Mouse (Mus musculus): ENCODE measurements at regions not wholly inside any gene's neighbourhood (a gene's known extent, or its start where the extent isn't known, plus 50 kb on each side); places are given as distances from the start of the nearest gene placed in this dataset.

DNA sequence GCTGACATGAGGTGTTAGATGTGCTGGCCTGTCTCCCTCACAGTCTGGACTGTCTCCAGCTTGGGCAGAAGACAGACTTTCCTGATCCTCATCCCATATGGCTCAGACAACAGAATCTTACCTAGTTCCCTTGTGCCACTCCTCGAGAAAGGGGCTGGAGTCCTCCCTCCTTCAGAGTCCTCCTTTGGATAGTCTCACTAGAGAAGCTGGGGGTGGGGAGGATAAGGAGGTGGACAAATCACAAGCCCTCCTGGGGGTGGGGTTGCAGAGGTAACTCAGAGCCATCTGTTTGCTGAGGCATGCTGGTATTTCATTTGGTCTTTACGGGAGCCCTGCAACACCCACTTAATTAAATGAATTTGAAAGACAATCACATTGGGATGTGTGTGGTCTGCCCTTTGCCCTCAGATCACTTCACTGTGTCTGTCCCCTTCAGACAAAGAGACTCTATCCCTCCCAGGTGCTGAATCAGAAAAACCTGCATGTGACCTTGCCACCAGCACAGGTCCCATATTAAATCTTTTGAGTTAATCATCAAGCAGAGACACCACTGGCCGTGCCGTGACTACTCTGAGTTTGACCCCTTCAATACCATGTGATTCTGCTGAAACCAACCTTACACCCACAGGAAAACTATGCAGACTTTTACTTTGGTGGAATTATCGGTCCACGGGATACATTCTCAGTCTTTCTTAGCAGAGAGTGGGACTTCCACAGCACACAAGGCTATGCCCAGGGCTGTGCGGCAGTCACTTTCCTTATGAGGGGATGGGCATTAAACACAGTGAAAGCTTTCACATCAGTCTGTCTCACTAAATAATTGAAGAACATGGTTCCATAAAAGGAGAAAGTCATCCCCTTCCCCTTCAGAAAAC lies 57.7 kb upstream of the Gm11983 start:
- no peaks in the 10 kb centered on the region for H3K4me1 ChIP-seq (ENCODE audit: control insufficient read depth, insufficient read depth)
- H3K9ac ChIP-seq (replicated peaks; ENCODE audit: low read depth, low read length) = no peak overlapping the region
- H3K27ac ChIP-seq (ENCODE audit: low read depth) = no peak overlapping the region
- 60% methylated on average over 7 of the region's 7 CpGs for WGBS
- no peaks in the 10 kb centered on the region for H3K36me3 ChIP-seq (replicated peaks; ENCODE audit: control insufficient read depth, insufficient read depth, low read length)
- DNase-seq (ENCODE audit: low spot score) (no peak), ATAC-seq (ENCODE audit: insufficient read depth, low read depth) (no peak)
- no peaks in the 10 kb centered on the region for H3K9me3 ChIP-seq (replicated peaks; ENCODE audit: control insufficient read depth, low read length)
- H3K4me3 ChIP-seq (ENCODE audit: low read depth, low read length) = no peak overlapping the region
- no peaks in the 10 kb centered on the region for H3K27me3 ChIP-seq (ENCODE audit: control insufficient read depth, insufficient read depth, low read length)
- no peak overlapping the region for H3K4me2 ChIP-seq (ENCODE audit: low read depth, low read length)
- no peak for TF ChIP-seq EP300 (IDR thresholded peaks at IDR 0.05; ENCODE audit: low read depth)
- TF ChIP-seq CTCF (IDR thresholded peaks at IDR 0.05; ENCODE audit: low read depth) = no peak

DNA sequence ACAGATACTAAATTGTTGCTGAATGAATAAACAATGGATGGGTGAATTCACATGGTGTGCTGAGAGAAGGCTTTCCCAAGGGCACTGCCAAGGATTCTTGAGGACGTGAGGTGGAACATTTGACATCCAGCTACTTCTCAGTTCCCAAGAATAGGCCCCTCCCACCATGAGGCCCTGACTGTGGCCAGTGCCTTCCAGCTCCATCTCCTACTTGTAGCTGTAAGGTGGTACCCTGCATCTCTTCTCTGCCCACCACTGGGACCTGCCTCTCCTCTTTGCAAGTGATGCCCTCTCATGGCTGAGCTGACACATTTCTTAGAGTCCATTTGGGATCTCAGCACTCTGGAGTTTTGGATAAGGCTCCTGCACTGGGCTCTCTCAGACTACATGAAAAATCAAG lies 56.3 kb upstream of the Gm11983 start:
- ATAC-seq (ENCODE audit: insufficient read depth, low read depth) (no peak), DNase-seq (ENCODE audit: low spot score) (no peak)
- H3K27me3 ChIP-seq (ENCODE audit: control insufficient read depth, insufficient read depth, low read length) = no peaks in the 10 kb centered on the region
- WGBS = 76% methylated on average over 1 of the region's 1 CpGs
- no peak overlapping the region for H3K9ac ChIP-seq (replicated peaks; ENCODE audit: low read depth, low read length)
- H3K4me2 ChIP-seq (ENCODE audit: low read depth, low read length) = no peak overlapping the region
- H3K27ac ChIP-seq (ENCODE audit: low read depth) = no peak overlapping the region
- H3K4me1 ChIP-seq (ENCODE audit: control insufficient read depth, insufficient read depth) = no peaks in the 10 kb centered on the region
- TF ChIP-seq CTCF (IDR thresholded peaks at IDR 0.05; ENCODE audit: low read depth) (no peak), EP300 (IDR thresholded peaks at IDR 0.05; ENCODE audit: low read depth) (no peak)
- H3K9me3 ChIP-seq (replicated peaks; ENCODE audit: control insufficient read depth, low read length) = no peaks in the 10 kb centered on the region
- no peaks in the 10 kb centered on the region for H3K36me3 ChIP-seq (replicated peaks; ENCODE audit: control insufficient read depth, insufficient read depth, low read length)
- no peak overlapping the region for H3K4me3 ChIP-seq (ENCODE audit: low read depth, low read length)

DNA sequence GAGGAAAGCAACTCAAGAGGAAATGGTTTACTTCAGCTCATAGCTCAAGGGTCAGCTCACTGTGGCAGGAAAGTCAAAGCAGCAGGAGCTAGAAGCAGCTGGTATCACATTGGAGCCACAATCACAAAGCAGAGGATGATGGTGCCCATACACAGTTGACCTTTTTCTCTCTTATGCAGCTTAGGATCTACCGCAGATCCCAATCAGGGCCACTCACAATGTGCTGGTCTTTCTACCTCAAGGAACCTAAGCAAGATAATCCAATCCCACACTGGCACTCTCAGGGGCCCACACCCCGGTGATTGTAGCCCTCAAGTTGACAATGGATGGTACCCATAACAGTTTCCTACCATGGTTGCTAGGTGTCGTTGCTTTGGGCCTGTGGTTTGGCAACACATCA lies 55.6 kb upstream of the Gm11983 start:
- no peaks in the 10 kb centered on the region for H3K27me3 ChIP-seq (ENCODE audit: control insufficient read depth, insufficient read depth, low read length)
- no peak overlapping the region for H3K9ac ChIP-seq (replicated peaks; ENCODE audit: low read depth, low read length)
- H3K4me3 ChIP-seq (ENCODE audit: low read depth, low read length) = no peak overlapping the region
- DNase-seq (ENCODE audit: low spot score) = no peak
- no peaks in the 10 kb centered on the region for H3K4me1 ChIP-seq (ENCODE audit: control insufficient read depth, insufficient read depth)
- H3K9me3 ChIP-seq (replicated peaks; ENCODE audit: control insufficient read depth, low read length) = no peaks in the 10 kb centered on the region
- no peak for TF ChIP-seq CTCF (IDR thresholded peaks at IDR 0.05; ENCODE audit: low read depth)
- TF ChIP-seq EP300 (IDR thresholded peaks at IDR 0.05; ENCODE audit: low read depth) = no peak
- ATAC-seq (ENCODE audit: insufficient read depth, low read depth) = no peak
- no peak overlapping the region for H3K4me2 ChIP-seq (ENCODE audit: low read depth, low read length)
- no peaks in the 10 kb centered on the region for H3K36me3 ChIP-seq (replicated peaks; ENCODE audit: control insufficient read depth, insufficient read depth, low read length)
- WGBS = 80% methylated on average over 3 of the region's 3 CpGs
- H3K27ac ChIP-seq (ENCODE audit: low read depth) = no peak overlapping the region

DNA sequence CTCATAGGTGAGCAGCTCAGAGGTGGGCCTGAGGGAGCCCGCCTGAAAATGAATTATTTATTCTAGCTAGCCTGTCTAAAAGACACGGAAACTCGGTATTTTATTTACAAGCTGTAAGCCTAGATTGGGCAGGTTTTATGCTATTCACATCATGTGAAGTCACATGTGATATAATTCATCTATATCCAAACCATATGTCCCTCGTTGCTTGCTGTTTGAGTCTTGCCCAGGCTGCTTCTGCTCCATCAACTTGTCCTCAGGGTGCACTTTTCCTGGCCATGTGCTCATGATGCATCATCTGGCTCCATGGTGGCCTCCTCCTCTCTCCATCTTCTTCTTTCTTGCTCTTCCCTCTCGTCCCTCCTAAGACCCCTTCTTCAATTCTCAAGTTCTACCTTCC lies 53.0 kb upstream of the Gm11983 start:
- H3K9me3 ChIP-seq (replicated peaks; ENCODE audit: control insufficient read depth, low read length) = no peaks in the 10 kb centered on the region
- no peak overlapping the region for H3K4me2 ChIP-seq (ENCODE audit: low read depth, low read length)
- H3K4me3 ChIP-seq (ENCODE audit: low read depth, low read length) = no peak overlapping the region
- DNase-seq (ENCODE audit: low spot score) (no peak), ATAC-seq (ENCODE audit: insufficient read depth, low read depth) (no peak)
- no peaks in the 10 kb centered on the region for H3K4me1 ChIP-seq (ENCODE audit: control insufficient read depth, insufficient read depth)
- H3K9ac ChIP-seq (replicated peaks; ENCODE audit: low read depth, low read length) = no peak overlapping the region
- TF ChIP-seq CTCF (IDR thresholded peaks at IDR 0.05; ENCODE audit: low read depth) (no peak), EP300 (IDR thresholded peaks at IDR 0.05; ENCODE audit: low read depth) (no peak)
- 63% methylated on average over 5 of the region's 5 CpGs for WGBS
- H3K27me3 ChIP-seq (ENCODE audit: control insufficient read depth, insufficient read depth, low read length) = no peaks in the 10 kb centered on the region
- H3K36me3 ChIP-seq (replicated peaks; ENCODE audit: control insufficient read depth, insufficient read depth, low read length) = no peaks in the 10 kb centered on the region
- no peak overlapping the region for H3K27ac ChIP-seq (ENCODE audit: low read depth)

DNA sequence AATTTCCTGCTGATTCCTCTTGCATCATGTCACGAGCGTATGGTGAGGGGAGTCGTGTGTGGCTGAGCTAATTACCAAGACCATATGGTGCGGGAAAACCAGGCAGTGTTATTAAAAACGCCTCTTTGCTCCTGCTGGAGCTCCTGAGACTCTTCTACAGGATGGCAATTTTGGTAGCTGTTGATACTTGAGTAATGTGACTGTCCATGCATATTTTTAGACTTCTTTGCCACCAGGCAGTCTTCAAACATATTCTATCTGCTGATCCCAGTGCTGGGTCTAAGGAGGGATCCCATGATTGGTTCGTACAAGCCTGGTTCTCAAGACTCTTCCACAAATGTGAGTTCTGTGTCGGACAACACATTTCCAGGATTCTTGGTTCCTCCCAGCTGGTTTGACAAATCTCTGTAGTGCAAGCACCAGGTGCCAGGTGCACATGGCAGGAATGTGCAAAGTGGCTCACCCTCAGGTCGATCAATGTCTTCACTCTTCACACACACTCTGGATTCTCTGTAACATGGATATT lies 52.3 kb upstream of the Gm11983 start:
- H3K9me3 ChIP-seq (replicated peaks; ENCODE audit: control insufficient read depth, low read length) = no peaks in the 10 kb centered on the region
- ATAC-seq (ENCODE audit: insufficient read depth, low read depth) (no peak), DNase-seq (ENCODE audit: low spot score) (no peak)
- 76% methylated on average over 8 of the region's 8 CpGs for WGBS
- H3K4me2 ChIP-seq (ENCODE audit: low read depth, low read length) = no peak overlapping the region
- H3K36me3 ChIP-seq (replicated peaks; ENCODE audit: control insufficient read depth, insufficient read depth, low read length) = no peaks in the 10 kb centered on the region
- H3K4me3 ChIP-seq (ENCODE audit: low read depth, low read length) = no peak overlapping the region
- TF ChIP-seq CTCF (IDR thresholded peaks at IDR 0.05; ENCODE audit: low read depth) (no peak), EP300 (IDR thresholded peaks at IDR 0.05; ENCODE audit: low read depth) (no peak)
- H3K4me1 ChIP-seq (ENCODE audit: control insufficient read depth, insufficient read depth) = no peaks in the 10 kb centered on the region
- H3K27me3 ChIP-seq (ENCODE audit: control insufficient read depth, insufficient read depth, low read length) = no peaks in the 10 kb centered on the region
- H3K9ac ChIP-seq (replicated peaks; ENCODE audit: low read depth, low read length) = no peak overlapping the region
- H3K27ac ChIP-seq (ENCODE audit: low read depth) = no peak overlapping the region
